Mouse (Mus musculus) brain, embryonic 14.5 days (tissue): ENCODE results near the gene Spaca7.

Experiments
- CTCF ChIP-seq: fragments of 200-500 bp; IDR thresholded peaks from 2 replicates; pipeline ENCODE4 v1.5.1; 2012; ENCODE audit warnings: inconsistent platforms, mild to moderate bottlenecking, moderate library complexity, borderline replicate concordance; ENCODE audit not compliant: insufficient read depth, insufficient read length; ENCODE audit errors: extremely low read depth
- POLR2A ChIP-seq: fragments of 200-500 bp; IDR thresholded peaks from 2 replicates; pipeline ENCODE4 v1.6.1; 2012; ENCODE audit warnings: mild to moderate bottlenecking, inconsistent platforms, borderline replicate concordance; ENCODE audit not compliant: poor library complexity, insufficient read depth, insufficient read length, severe bottlenecking; ENCODE audit errors: extremely low read depth

DNA sequence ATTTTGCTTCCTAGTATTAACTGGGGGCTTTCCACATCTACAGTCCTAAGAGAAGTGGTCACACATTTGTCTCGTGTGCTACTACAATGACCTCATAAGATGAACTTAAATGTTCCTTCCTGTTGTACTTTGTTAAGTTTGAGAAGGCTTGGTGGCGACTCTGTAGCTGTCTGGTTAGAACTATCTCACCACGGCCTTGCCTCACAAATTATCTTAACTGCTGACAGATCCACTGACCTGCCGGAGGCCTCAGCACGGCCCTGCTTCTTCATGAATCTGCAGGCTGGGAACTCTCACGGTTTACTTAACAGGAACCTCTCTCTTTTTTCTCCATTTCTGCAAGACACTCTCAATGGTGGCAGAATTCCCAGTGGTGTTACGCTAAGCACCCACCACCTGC, 72.1 kb downstream of the Spaca7 start:
- TF ChIP-seq CTCF (peak; percentile 3; the same call in 1 of the 2 replicates), POLR2A (no peak)
